In the genomic region with DNA sequence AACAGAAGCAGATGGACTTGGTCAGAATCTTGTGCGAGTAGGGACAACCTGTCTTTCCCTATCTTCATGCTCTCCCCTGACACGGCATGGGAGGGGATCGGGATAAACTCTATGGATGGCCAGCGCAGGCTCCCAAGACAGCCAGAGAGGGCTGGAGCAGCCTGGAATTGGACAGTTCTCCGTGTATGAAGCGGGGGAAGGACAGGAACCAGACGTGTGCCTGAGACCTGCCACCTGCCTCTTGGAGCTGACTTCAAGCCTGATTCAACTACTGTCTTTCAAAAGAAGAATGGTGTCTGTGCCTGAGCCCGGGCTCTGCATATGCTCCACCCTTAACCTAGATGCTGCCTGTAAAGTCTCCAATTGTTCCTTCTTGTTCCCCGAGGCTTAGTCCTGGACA, we compare ENCODE assay signal across 13 mouse cellular contexts. TPM values are rescaled to one million over a fixed set of nuclear protein-coding genes. Genes with fewer than 3 reads are reported as not detected.
DNase-seq lines count a peak whose midpoint lies in the region; ATAC-seq lines count a peak whose summit lies in the region.
"Had no signal": no experiment of that assay in that cellular context is flagged by ENCODE, and none has a peak within 500 bp of the region (broad histone marks: within the 10 kb centered on the region; RNA-seq: fewer than 3 reads in every experiment).

No protein-coding gene starts in this region.

- H3K36me3 ChIP-seq in hindbrain, embryonic 10.5 days = peaks cover 53% of the 10 kb centered on the region
- 0 out of 2 replicates have a peak, but pooled peaks cover 10% of the 10 kb centered on the region for H3K36me3 ChIP-seq in hindbrain, embryonic 11.5 days (ENCODE audit: control insufficient read depth, insufficient read depth, low read length)
- H3K36me3 ChIP-seq in neural tube, embryonic 13.5 days = peaks cover 43% of the 10 kb centered on the region
- peaks cover 35% of the 10 kb centered on the region for H3K36me3 ChIP-seq in limb, embryonic 13.5 days
- H3K36me3 ChIP-seq in stomach, embryonic 15.5 days = no peaks in the 10 kb centered on the region

- no peak overlapping the region for H3K4me2 ChIP-seq in hindbrain, embryonic 11.5 days (replicated peaks; ENCODE audit: low read depth, low read length)
- no peak overlapping the region for H3K4me2 ChIP-seq in neural tube, embryonic 13.5 days
- H3K4me2 ChIP-seq in limb, embryonic 13.5 days (replicated peaks) = no peak overlapping the region
- H3K4me2 ChIP-seq in stomach, embryonic 15.5 days = 0 out of 2 replicates have a peak overlapping the region, but pooled peaks have one; percentile 1
- H3K4me2 ChIP-seq: hindbrain, embryonic 14.5 days had no signal

- H3K27ac ChIP-seq in hindbrain, embryonic 10.5 days = peak overlapping the region; percentile 62
- H3K27ac ChIP-seq in hindbrain, embryonic 11.5 days (ENCODE audit: low read depth, low read length) = no peak overlapping the region
- H3K27ac ChIP-seq in neural tube, embryonic 13.5 days (replicated peaks) = no peak overlapping the region
- H3K27ac ChIP-seq in limb, embryonic 13.5 days = no peak overlapping the region
- peak overlapping the region; percentile 51; the same call in 1 of the 2 replicates for H3K27ac ChIP-seq in stomach, embryonic 15.5 days
- H3K27ac ChIP-seq: hindbrain, embryonic 14.5 days had no signal

- no peak for ATAC-seq in hindbrain, embryonic 11.5 days (ENCODE audit: low FRiP score)
- no peak for ATAC-seq in neural tube, embryonic 13.5 days (ENCODE audit: low read depth)
- ATAC-seq in limb, embryonic 13.5 days (ENCODE audit: low FRiP score, low read depth) = no peak
- ATAC-seq in stomach, embryonic 15.5 days (ENCODE audit: insufficient read depth, low FRiP score, low read depth) = no peak
- no peak for ATAC-seq in cerebellum, adult (ENCODE audit: insufficient number of reproducible peaks, low FRiP score, low TSS enrichment)
- ATAC-seq: CD4-positive, CD25-positive, alpha-beta regulatory T cell, adult 4 months; Patski had no signal

- no peaks in the 10 kb centered on the region for H3K27me3 ChIP-seq in hindbrain, embryonic 10.5 days (ENCODE audit: insufficient read depth, poor library complexity, severe bottlenecking)
- no peaks in the 10 kb centered on the region for H3K27me3 ChIP-seq in hindbrain, embryonic 11.5 days (ENCODE audit: control insufficient read depth, insufficient read depth, low read length)
- H3K27me3 ChIP-seq in neural tube, embryonic 13.5 days = no peaks in the 10 kb centered on the region
- no peaks in the 10 kb centered on the region for H3K27me3 ChIP-seq in limb, embryonic 13.5 days
- no peaks in the 10 kb centered on the region for H3K27me3 ChIP-seq in stomach, embryonic 15.5 days (replicated peaks)
- H3K27me3 ChIP-seq: Patski had no signal

- H3K4me1 ChIP-seq in hindbrain, embryonic 10.5 days (replicated peaks) = peaks cover 43% of the 10 kb centered on the region
- 0 out of 2 replicates have a peak, but pooled peaks cover 2% of the 10 kb centered on the region for H3K4me1 ChIP-seq in hindbrain, embryonic 11.5 days (replicated peaks; ENCODE audit: control insufficient read depth, insufficient read depth, low read length)
- H3K4me1 ChIP-seq in neural tube, embryonic 13.5 days (replicated peaks) = peaks cover 36% of the 10 kb centered on the region
- peaks cover 41% of the 10 kb centered on the region for H3K4me1 ChIP-seq in limb, embryonic 13.5 days
- peaks cover 22% of the 10 kb centered on the region for H3K4me1 ChIP-seq in stomach, embryonic 15.5 days

- DNase-seq in hindbrain, embryonic 10.5 days (ENCODE audit: low spot score) = no peak
- no peak for DNase-seq in hindbrain, embryonic 11.5 days (ENCODE audit: low spot score)
- no peak for DNase-seq in neural tube, embryonic 10.5 days (ENCODE audit: extremely low spot score, low spot score)
- no peak for DNase-seq in yolk sac, embryonic 10.5 days (ENCODE audit: low spot score)
- DNase-seq: adrenal gland, adult 8-10 months; right cerebral cortex, postnatal 4 days had no signal

- no peaks in the 10 kb centered on the region for H3K9me3 ChIP-seq in hindbrain, embryonic 10.5 days
- no peaks in the 10 kb centered on the region for H3K9me3 ChIP-seq in hindbrain, embryonic 11.5 days (ENCODE audit: control insufficient read depth, low read length)
- no peaks in the 10 kb centered on the region for H3K9me3 ChIP-seq in neural tube, embryonic 13.5 days
- no peaks in the 10 kb centered on the region for H3K9me3 ChIP-seq in limb, embryonic 13.5 days
- H3K9me3 ChIP-seq in stomach, embryonic 15.5 days = no peaks in the 10 kb centered on the region

- 79% methylated on average over 9 of the region's 9 CpGs for WGBS in hindbrain, embryonic 10.5 days
- 77% methylated on average over 9 of the region's 9 CpGs for WGBS in hindbrain, embryonic 11.5 days
- WGBS in neural tube, embryonic 13.5 days = 71% methylated on average over 9 of the region's 9 CpGs
- 63% methylated on average over 9 of the region's 9 CpGs for WGBS in limb, embryonic 13.5 days
- 42% methylated on average over 9 of the region's 9 CpGs for whole genome bisulfite sequencing in stomach, embryonic 15.5 days

- H3K4me3 ChIP-seq in hindbrain, embryonic 10.5 days = no peak overlapping the region
- H3K4me3 ChIP-seq in hindbrain, embryonic 11.5 days (ENCODE audit: low read depth, low read length) = no peak overlapping the region
- H3K4me3 ChIP-seq in neural tube, embryonic 13.5 days = no peak overlapping the region
- no peak overlapping the region for H3K4me3 ChIP-seq in limb, embryonic 13.5 days
- H3K4me3 ChIP-seq in stomach, embryonic 15.5 days (replicated peaks) = no peak overlapping the region

- H3K9ac ChIP-seq in hindbrain, embryonic 11.5 days (ENCODE audit: low read depth, low read length) = no peak overlapping the region
- H3K9ac ChIP-seq in neural tube, embryonic 13.5 days = peak overlapping the region; percentile 45; the same call in 1 of the 2 replicates
- peak overlapping the region; percentile 43; the same call in 1 of the 2 replicates for H3K9ac ChIP-seq in limb, embryonic 13.5 days
- no peak overlapping the region for H3K9ac ChIP-seq in stomach, embryonic 15.5 days
- H3K9ac ChIP-seq: hindbrain, embryonic 14.5 days had no signal

RNA-seq across cellular contexts. Expression of gene Zfp523, which starts 4.2 kb away (rescaled TPM):
- polyA plus RNA-seq in hindbrain, embryonic 10.5 days (2016; fragmentation: Nextera tagmentation; extraction: Ambion mirVana) = 36.1 and 39.8 TPM in 2 replicates
- 27.6 and 29.5 TPM in 2 replicates for polyA plus RNA-seq in hindbrain, embryonic 11.5 days (2014; fragmentation: Nextera tagmentation; extraction: Ambion mirVana)
- 41.4 and 46.0 TPM in 2 replicates for polyA plus RNA-seq in neural tube, embryonic 13.5 days (2015; fragmentation: Nextera tagmentation; extraction: Ambion mirVana)
- polyA plus RNA-seq in limb, embryonic 13.5 days (2015; fragmentation: Nextera tagmentation; extraction: Ambion mirVana) = 42.2 and 43.6 TPM in 2 replicates
- polyA plus RNA-seq in stomach, embryonic 15.5 days (2015; fragmentation: Nextera tagmentation; extraction: Ambion mirVana) = 28.1 and 36.2 TPM in 2 replicates

RNA-seq across cellular contexts. Expression of gene Scube3, which starts 30.7 kb away (rescaled TPM):
- 10.7 and 11.0 TPM in 2 replicates for polyA plus RNA-seq in hindbrain, embryonic 10.5 days (2016; fragmentation: Nextera tagmentation; extraction: Ambion mirVana)
- polyA plus RNA-seq in hindbrain, embryonic 11.5 days (2014; fragmentation: Nextera tagmentation; extraction: Ambion mirVana) = 8.0 and 8.6 TPM in 2 replicates
- 5.2 and 5.6 TPM in 2 replicates for polyA plus RNA-seq in neural tube, embryonic 13.5 days (2015; fragmentation: Nextera tagmentation; extraction: Ambion mirVana)
- polyA plus RNA-seq in limb, embryonic 13.5 days (2015; fragmentation: Nextera tagmentation; extraction: Ambion mirVana) = 10.3 and 11.3 TPM in 2 replicates
- polyA plus RNA-seq in stomach, embryonic 15.5 days (2015; fragmentation: Nextera tagmentation; extraction: Ambion mirVana) = 1.6 and 2.4 TPM in 2 replicates
- polyA plus RNA-seq: CD4-positive, CD25-positive, alpha-beta regulatory T cell, adult 4 months had no signal

RNA-seq across cellular contexts. Expression of gene Def6, which starts 34.9 kb away (rescaled TPM):
- 3.4 and 4.3 TPM in 2 replicates for polyA plus RNA-seq in hindbrain, embryonic 10.5 days (2016; fragmentation: Nextera tagmentation; extraction: Ambion mirVana)
- polyA plus RNA-seq in hindbrain, embryonic 11.5 days (2014; fragmentation: Nextera tagmentation; extraction: Ambion mirVana) = 1.8 and 2.9 TPM in 2 replicates
- 5.6 TPM in 2 replicates for polyA plus RNA-seq in neural tube, embryonic 13.5 days (2015; fragmentation: Nextera tagmentation; extraction: Ambion mirVana)
- 10.8 and 12.1 TPM in 2 replicates for polyA plus RNA-seq in limb, embryonic 13.5 days (2015; fragmentation: Nextera tagmentation; extraction: Ambion mirVana)
- polyA plus RNA-seq in stomach, embryonic 15.5 days (2015; fragmentation: Nextera tagmentation; extraction: Ambion mirVana) = 9.6 and 10.0 TPM in 2 replicates

RNA-seq across cellular contexts. Expression of gene Ppard, which starts 59.8 kb away (rescaled TPM):
- polyA plus RNA-seq in hindbrain, embryonic 10.5 days (2016; fragmentation: Nextera tagmentation; extraction: Ambion mirVana) = 1.8 and 2.0 TPM in 2 replicates
- polyA plus RNA-seq in hindbrain, embryonic 11.5 days (2014; fragmentation: Nextera tagmentation; extraction: Ambion mirVana) = 1.7 and 3.5 TPM in 2 replicates
- polyA plus RNA-seq in neural tube, embryonic 13.5 days (2015; fragmentation: Nextera tagmentation; extraction: Ambion mirVana) = 1.4 and 2.6 TPM in 2 replicates
- 3.0 and 3.4 TPM in 2 replicates for polyA plus RNA-seq in limb, embryonic 13.5 days (2015; fragmentation: Nextera tagmentation; extraction: Ambion mirVana)
- polyA plus RNA-seq in stomach, embryonic 15.5 days (2015; fragmentation: Nextera tagmentation; extraction: Ambion mirVana) = 3.3 and 4.6 TPM in 2 replicates

Comparison
In these comparisons a context has a peak if more than half of its experiments do, and no peak if none do; other contexts are left out.
1. H3K27ac ChIP-seq: peak in hindbrain, embryonic 10.5 days (single experiment) and stomach, embryonic 15.5 days (single experiment); none in hindbrain, embryonic 11.5 days (single experiment), neural tube, embryonic 13.5 days (single experiment) and limb, embryonic 13.5 days (single experiment).
2. H3K9ac ChIP-seq: peak in neural tube, embryonic 13.5 days (single experiment) and limb, embryonic 13.5 days (single experiment); none in hindbrain, embryonic 11.5 days (single experiment) and stomach, embryonic 15.5 days (single experiment).